Mouse (Mus musculus) urinary bladder, postnatal 36 days (tissue): ENCODE data around the gene Foxp2.
A peak's percentile ranks its signal among the peaks of the same experiment; 100 is the strongest.

Experiments
- DNase-seq, 2 experiments: peaks; one replicate each; pipeline ENCODE4 v3.0.0; 2022; ENCODE audit warnings: low spot score in 2 of 2, mixed read lengths in 1 of 2

The Foxp2 gene

GRCm38 (mm10) chr6:15101548-15101947, 200.4 kb downstream of the Foxp2 start:
- no peak for DNase-seq

DNA sequence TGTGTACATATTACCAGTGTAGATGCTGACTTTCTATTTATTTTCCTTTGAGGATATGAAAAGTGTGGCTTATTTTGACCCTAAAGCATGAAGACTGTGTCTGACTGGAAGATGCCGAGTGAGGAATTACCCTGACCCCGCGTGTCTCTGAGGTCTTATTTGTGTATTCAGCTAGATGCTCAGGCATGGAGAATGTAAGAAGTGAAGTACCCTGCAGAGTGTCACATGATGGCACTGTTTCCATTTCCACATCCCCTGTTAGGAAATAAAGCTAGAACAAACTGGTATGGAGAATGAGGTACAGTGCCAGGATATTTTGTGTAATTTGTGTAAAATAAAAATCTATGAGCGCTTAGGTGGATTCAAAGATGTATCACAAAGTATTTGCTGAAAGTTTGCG, 219.8 kb downstream of the Foxp2 start:
- DNase-seq: no peak

DNA sequence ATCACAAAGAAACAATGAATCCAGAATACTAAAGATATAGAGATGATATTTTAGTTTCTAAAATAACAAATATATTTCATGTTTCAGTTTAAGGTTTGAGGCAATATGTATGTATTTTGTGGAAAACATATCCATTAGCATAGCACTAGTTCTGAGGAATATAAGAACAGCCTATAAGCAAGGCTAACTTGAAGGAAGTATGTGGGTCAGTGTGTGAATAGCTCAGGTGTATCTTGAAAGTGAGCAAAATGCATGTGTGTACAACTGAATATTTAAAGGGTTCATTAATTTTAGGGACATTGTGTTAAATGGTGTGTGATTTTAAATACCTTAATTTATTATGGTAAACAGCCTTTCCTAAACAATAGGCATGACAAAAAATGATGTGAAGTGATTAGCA, 220.2 kb downstream of the Foxp2 start:
- DNase-seq: no peak

- DNase-seq: no peak
Measured at GRCm38 (mm10) chr6:15130142-15130541, 229.0 kb downstream of the Foxp2 start.

DNA sequence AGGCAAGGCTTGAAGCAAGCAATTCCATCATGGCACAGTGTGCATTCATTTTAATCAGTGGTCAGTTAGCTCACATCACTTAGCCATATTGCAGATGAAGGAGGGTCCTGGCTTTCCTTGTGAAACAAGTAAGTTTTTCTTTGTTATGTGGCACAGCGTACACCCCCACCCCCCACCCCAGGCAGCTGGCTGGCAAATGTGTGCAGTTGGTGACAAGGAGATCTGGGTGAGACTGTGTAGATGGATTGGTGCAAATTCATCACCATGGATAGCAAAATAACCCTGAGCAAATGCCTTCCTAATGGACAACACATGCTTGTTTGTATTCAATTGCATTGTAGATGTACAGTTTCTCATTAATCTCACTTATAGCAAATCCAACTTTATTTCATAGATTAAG, 240.9 kb downstream of the Foxp2 start:
- DNase-seq: no peak

DNA sequence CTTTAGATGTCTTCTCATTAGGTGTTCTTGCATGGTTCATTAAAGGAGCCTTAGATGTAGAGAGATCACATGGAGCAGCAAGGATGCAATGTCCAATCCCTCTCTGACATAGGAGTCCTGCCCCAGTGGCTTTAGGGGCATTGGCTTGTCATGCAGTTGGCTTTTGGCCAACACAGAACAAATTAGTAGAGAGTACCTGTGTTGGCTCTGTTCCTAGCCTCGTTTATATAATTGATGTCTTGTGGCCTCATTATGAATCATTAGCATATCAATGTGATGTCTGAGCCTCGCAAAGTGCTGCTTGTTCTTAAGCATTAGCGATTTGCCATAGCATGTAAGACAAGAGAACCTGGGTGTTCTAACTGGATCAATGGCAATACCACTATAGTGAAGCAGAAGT, 250.5 kb downstream of the Foxp2 start:
- no peak for DNase-seq

GRCm38 (mm10) chr6:15163508-15164053, 262.4 kb downstream of the Foxp2 start:
- no peak for DNase-seq

- no peak for DNase-seq
Measured at GRCm38 (mm10) chr6:15176754-15177153, 275.6 kb downstream of the Foxp2 start.

- DNase-seq: no peak
Measured at GRCm38 (mm10) chr6:15192877-15193276, 291.7 kb downstream of the Foxp2 start.

- DNase-seq: no peak
Measured at GRCm38 (mm10) chr6:15242176-15242942, 341.2 kb downstream of the Foxp2 start.

DNA sequence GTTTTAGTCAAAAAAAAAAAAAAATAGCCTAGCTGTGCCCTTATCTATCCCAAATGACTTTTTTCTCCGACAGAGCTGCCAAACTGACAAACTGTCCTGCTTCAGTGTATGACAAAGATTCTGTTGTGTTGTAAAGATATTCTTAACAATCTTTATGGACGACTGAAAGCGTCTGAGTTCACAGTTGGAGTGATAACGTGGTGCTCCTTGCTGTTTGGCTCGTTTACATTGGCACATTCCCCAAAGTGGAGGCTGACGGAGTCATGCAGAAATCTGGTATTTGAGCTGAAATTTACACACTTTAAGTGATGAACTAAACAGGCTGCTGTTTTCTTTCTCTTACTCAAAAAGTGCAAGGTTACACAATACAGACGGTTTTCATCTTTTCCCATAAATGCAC, 356.2 kb downstream of the Foxp2 start:
- peak in 1 of 2 experiments; percentile 2 for DNase-seq

DNA sequence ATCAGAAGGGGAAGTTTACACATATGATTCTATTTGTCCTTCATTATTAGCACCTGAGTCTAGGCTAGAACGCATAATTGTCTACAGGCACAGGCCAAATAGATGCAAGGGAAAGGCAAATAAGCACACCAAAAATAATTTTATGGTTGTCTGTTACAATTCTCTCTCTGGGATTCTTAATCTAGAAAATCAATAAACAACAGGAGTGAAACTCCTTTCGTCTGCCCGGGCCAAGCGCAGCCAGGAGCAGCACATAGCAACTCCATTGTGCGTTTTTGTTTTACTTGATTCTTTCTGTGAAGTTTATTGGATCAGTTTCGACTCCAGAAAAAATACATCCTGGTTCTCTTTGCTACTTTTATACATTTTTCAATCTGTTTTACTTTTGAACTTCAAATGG, 356.7 kb downstream of the Foxp2 start:
- DNase-seq: no peak

- DNase-seq: no peak
Measured at GRCm38 (mm10) chr6:15268136-15268535, 367.0 kb downstream of the Foxp2 start.

- no peak for DNase-seq
Measured at GRCm38 (mm10) chr6:15285213-15285612, 384.1 kb downstream of the Foxp2 start.

DNA sequence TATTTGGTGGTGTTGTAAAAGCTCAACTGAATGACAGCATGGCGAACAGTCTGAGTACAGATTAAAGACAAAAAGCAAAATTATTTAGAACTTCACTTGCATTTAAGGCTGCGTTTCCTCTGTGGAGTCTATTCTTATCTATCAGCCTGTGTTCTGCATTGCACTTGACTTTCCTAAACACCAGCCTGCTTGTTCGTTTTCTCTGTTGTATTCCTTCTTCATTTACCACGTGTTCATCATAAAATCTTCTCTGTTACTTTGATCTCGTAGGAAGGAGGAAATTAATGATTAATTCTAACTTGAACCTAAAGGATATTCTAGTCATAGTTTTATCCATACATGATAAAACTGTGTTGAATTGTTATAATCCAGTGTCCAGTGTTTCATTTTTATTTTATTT, 392.9 kb downstream of the Foxp2 start:
- no peak for DNase-seq

DNA sequence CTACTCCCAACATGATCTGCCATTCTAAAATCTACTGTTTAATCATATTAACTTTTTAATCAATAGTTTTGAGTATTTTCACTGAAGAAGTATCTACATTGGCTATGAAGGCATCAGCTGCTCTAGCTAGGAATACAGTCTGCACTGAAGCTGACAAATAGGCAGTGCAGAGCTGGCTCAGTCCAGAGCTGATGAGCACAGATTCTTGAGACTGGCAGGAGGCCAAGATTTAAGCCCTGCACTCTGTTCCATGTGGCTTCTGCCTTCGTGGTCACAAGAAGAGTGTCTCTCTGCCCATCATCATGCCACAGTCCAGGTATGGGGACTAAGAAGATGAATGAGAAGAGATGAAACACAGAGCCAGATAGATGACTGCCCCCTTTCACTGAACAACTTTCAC, 398.1 kb downstream of the Foxp2 start:
- no peak for DNase-seq

GRCm38 (mm10) chr6:15310671-15311070, 409.5 kb downstream of the Foxp2 start:
- no peak for DNase-seq

GRCm38 (mm10) chr6:15316948-15317347, 415.8 kb downstream of the Foxp2 start:
- no peak for DNase-seq

DNA sequence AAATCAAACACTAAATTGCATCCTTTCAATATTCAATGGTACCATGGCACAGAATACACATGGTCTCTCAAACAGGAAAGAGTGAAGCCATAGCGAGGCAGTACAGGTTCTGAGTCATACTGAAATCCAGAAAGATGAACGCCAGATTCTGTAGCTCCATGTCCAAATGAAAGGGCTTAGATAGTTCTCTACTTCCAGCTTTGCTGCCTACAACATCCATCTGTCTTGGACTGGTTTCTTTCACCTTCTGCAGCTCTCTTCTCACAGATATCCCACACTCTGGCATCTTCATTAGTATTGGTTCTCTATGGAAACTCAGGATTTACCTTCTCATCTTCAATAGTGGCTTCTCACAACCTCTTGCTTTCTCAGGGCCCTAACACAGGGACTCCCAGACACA, 417.2 kb downstream of the Foxp2 start:
- DNase-seq: no peak

- DNase-seq: no peak
Measured at GRCm38 (mm10) chr6:15321551-15321974, 420.4 kb downstream of the Foxp2 start.

GRCm38 (mm10) chr6:15323099-15323498, 421.9 kb downstream of the Foxp2 start:
- DNase-seq: no peak

GRCm38 (mm10) chr6:15347705-15348104, 446.6 kb downstream of the Foxp2 start:
- DNase-seq: no peak

DNA sequence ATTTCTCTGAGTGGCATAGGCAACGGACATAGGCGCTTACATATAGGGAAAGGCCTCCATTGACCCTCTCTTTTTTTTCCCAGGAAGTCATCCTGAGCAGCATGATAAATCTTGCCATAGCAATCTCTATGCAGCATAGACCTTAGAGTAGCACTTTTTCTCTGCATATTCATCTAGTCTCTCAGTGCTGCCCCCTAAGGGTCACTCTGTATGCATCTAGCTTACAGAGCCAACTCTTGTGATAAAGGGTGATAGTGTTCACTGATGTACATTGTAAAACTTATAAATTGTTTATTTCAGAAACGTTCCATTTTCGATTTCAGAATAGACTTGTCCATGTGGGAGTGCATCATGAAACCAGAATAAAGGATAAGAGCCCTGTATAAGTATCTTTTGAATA, 454.7 kb downstream of the Foxp2 start:
- DNase-seq: no peak

GRCm38 (mm10) chr6:15370281-15370680, 469.1 kb downstream of the Foxp2 start:
- no peak for DNase-seq
